Mouse (Mus musculus): ENCODE results near the gene Acp6. TPM values are rescaled to one million over a fixed set of nuclear protein-coding genes. Genes with fewer than 3 reads are reported as not detected.

The Acp6 gene
- polyA plus RNA-seq, 1 experiment = 10.8 TPM

GRCm38 (mm10) chr3:97211177-97211576 lies 52.6 kb downstream of the Acp6 start:
- H3K27ac ChIP-seq (ENCODE audit: control insufficient read depth, insufficient read depth, low read depth, low read length) = no peak overlapping the region
- no peak overlapping the region for H3K4me3 ChIP-seq (ENCODE audit: control insufficient read depth, low read depth, low read length)
- no peaks in the 10 kb centered on the region for H3K4me1 ChIP-seq (ENCODE audit: control insufficient read depth, insufficient read depth, low read length)
- TF ChIP-seq POLR2A (IDR thresholded peaks at IDR 0.05; ENCODE audit: control insufficient read depth, low read depth, low read length) = no peak
- H3K27me3 ChIP-seq (ENCODE audit: control insufficient read depth, insufficient read depth, low read length) = no peaks in the 10 kb centered on the region
- H3K36me3 ChIP-seq (ENCODE audit: control insufficient read depth, insufficient read depth, low read length) = no peaks in the 10 kb centered on the region

- no peak overlapping the region for H3K27ac ChIP-seq (ENCODE audit: control insufficient read depth, insufficient read depth, low read depth, low read length)
- no peaks in the 10 kb centered on the region for H3K27me3 ChIP-seq (ENCODE audit: control insufficient read depth, insufficient read depth, low read length)
- H3K4me3 ChIP-seq (ENCODE audit: control insufficient read depth, low read depth, low read length) = no peak overlapping the region
- TF ChIP-seq POLR2A (IDR thresholded peaks at IDR 0.05; ENCODE audit: control insufficient read depth, low read depth, low read length) (no peak), CTCF (IDR thresholded peaks at IDR 0.05; ENCODE audit: control insufficient read depth, insufficient read depth, insufficient replicate concordance, low read depth, low read length) (no peak)
- no peaks in the 10 kb centered on the region for H3K4me1 ChIP-seq (ENCODE audit: control insufficient read depth, insufficient read depth, low read length)
- no peaks in the 10 kb centered on the region for H3K36me3 ChIP-seq (ENCODE audit: control insufficient read depth, insufficient read depth, low read length)
Measured at GRCm38 (mm10) chr3:97213871-97214270, 55.3 kb downstream of the Acp6 start.

- no peaks in the 10 kb centered on the region for H3K4me1 ChIP-seq (ENCODE audit: control insufficient read depth, insufficient read depth, low read length)
- TF ChIP-seq POLR2A (IDR thresholded peaks at IDR 0.05; ENCODE audit: control insufficient read depth, low read depth, low read length) = no peak
- TF ChIP-seq CTCF (IDR thresholded peaks at IDR 0.05; ENCODE audit: control insufficient read depth, insufficient read depth, insufficient replicate concordance, low read depth, low read length) = no peak
- H3K4me3 ChIP-seq (ENCODE audit: control insufficient read depth, low read depth, low read length) = no peak overlapping the region
- H3K27ac ChIP-seq (ENCODE audit: control insufficient read depth, insufficient read depth, low read depth, low read length) = no peak overlapping the region
- no peaks in the 10 kb centered on the region for H3K27me3 ChIP-seq (ENCODE audit: control insufficient read depth, insufficient read depth, low read length)
- no peaks in the 10 kb centered on the region for H3K36me3 ChIP-seq (ENCODE audit: control insufficient read depth, insufficient read depth, low read length)
Measured at GRCm38 (mm10) chr3:97214439-97214838, 55.9 kb downstream of the Acp6 start.

- Histone ChIP-seq H3K27ac (ENCODE audit: control insufficient read depth, insufficient read depth, low read depth, low read length) (no peak overlapping the region), H3K4me1 (ENCODE audit: control insufficient read depth, insufficient read depth, low read length) (no peaks in the 10 kb centered on the region), H3K4me3 (ENCODE audit: control insufficient read depth, low read depth, low read length) (no peak overlapping the region), H3K36me3 (ENCODE audit: control insufficient read depth, insufficient read depth, low read length) (no peaks in the 10 kb centered on the region), H3K27me3 (ENCODE audit: control insufficient read depth, insufficient read depth, low read length) (no peaks in the 10 kb centered on the region)
- no peak for TF ChIP-seq CTCF (IDR thresholded peaks at IDR 0.05; ENCODE audit: control insufficient read depth, insufficient read depth, insufficient replicate concordance, low read depth, low read length)
- TF ChIP-seq POLR2A (IDR thresholded peaks at IDR 0.05; ENCODE audit: control insufficient read depth, low read depth, low read length) = no peak
Measured at GRCm38 (mm10) chr3:97215526-97215925, 56.9 kb downstream of the Acp6 start.

- TF ChIP-seq CTCF (IDR thresholded peaks at IDR 0.05; ENCODE audit: control insufficient read depth, insufficient read depth, insufficient replicate concordance, low read depth, low read length) (no peak), POLR2A (IDR thresholded peaks at IDR 0.05; ENCODE audit: control insufficient read depth, low read depth, low read length) (no peak)
- no peaks in the 10 kb centered on the region for H3K36me3 ChIP-seq (ENCODE audit: control insufficient read depth, insufficient read depth, low read length)
- peaks cover 9% of the 10 kb centered on the region for H3K4me1 ChIP-seq (ENCODE audit: control insufficient read depth, insufficient read depth, low read length)
- no peak overlapping the region for H3K27ac ChIP-seq (ENCODE audit: control insufficient read depth, insufficient read depth, low read depth, low read length)
- no peaks in the 10 kb centered on the region for H3K27me3 ChIP-seq (ENCODE audit: control insufficient read depth, insufficient read depth, low read length)
- no peak overlapping the region for H3K4me3 ChIP-seq (ENCODE audit: control insufficient read depth, low read depth, low read length)
Measured at GRCm38 (mm10) chr3:97223261-97223660, 64.7 kb downstream of the Acp6 start.

- no peaks in the 10 kb centered on the region for H3K27me3 ChIP-seq (ENCODE audit: control insufficient read depth, insufficient read depth, low read length)
- H3K4me3 ChIP-seq (ENCODE audit: control insufficient read depth, low read depth, low read length) = no peak overlapping the region
- TF ChIP-seq POLR2A (IDR thresholded peaks at IDR 0.05; ENCODE audit: control insufficient read depth, low read depth, low read length) (no peak), CTCF (IDR thresholded peaks at IDR 0.05; ENCODE audit: control insufficient read depth, insufficient read depth, insufficient replicate concordance, low read depth, low read length) (no peak)
- H3K36me3 ChIP-seq (ENCODE audit: control insufficient read depth, insufficient read depth, low read length) = no peaks in the 10 kb centered on the region
- peaks cover 12% of the 10 kb centered on the region for H3K4me1 ChIP-seq (ENCODE audit: control insufficient read depth, insufficient read depth, low read length)
- H3K27ac ChIP-seq (ENCODE audit: control insufficient read depth, insufficient read depth, low read depth, low read length) = no peak overlapping the region
Measured at GRCm38 (mm10) chr3:97225231-97225630, 66.7 kb downstream of the Acp6 start.

- Histone ChIP-seq H3K27me3 (ENCODE audit: control insufficient read depth, insufficient read depth, low read length) (no peaks in the 10 kb centered on the region), H3K27ac (ENCODE audit: control insufficient read depth, insufficient read depth, low read depth, low read length) (peak overlapping the region; percentile 65; the same call in 1 of the 2 replicates), H3K36me3 (ENCODE audit: control insufficient read depth, insufficient read depth, low read length) (no peaks in the 10 kb centered on the region), H3K4me3 (ENCODE audit: control insufficient read depth, low read depth, low read length) (peak overlapping the region; percentile 81), H3K4me1 (ENCODE audit: control insufficient read depth, insufficient read depth, low read length) (peaks cover 18% of the 10 kb centered on the region)
- TF ChIP-seq POLR2A (IDR thresholded peaks at IDR 0.05; ENCODE audit: control insufficient read depth, low read depth, low read length) = no peak
Measured at GRCm38 (mm10) chr3:97226719-97227118, 68.1 kb downstream of the Acp6 start.

Other genes with a start within 250 kb of the Acp6 start
- 0.19 and 0.23 TPM in 2 replicates for gene Gja8, start 232.8 kb upstream of the Acp6 start, polyA plus RNA-seq (2012; rRNA removed)
- gene Bcl9, start 139.1 kb downstream of the Acp6 start, polyA plus RNA-seq (2012; rRNA removed) = 8.6 and 9.1 TPM in 2 replicates